Mouse (Mus musculus): ENCODE data around the gene Asf1a.
"Not testable (repeated sequence)": the region's sequence is repeated elsewhere in the genome, so short reads cannot be mapped to it uniquely, and the experiment has no call there.

Asf1a gene

GRCm38 (mm10) chr10:53641507-53641906 is 45.0 kb downstream of the Asf1a start:
- DNase-seq (ENCODE audit: low spot score): no peak

- DNase-seq (ENCODE audit: low spot score): no peak
Measured at GRCm38 (mm10) chr10:53650683-53651082, 54.1 kb downstream of the Asf1a start.

- DNase-seq (ENCODE audit: low spot score): not testable (repeated sequence)
Measured at GRCm38 (mm10) chr10:53654239-53654638, 57.7 kb downstream of the Asf1a start.

Measured in ovary, postnatal 10 days (tissue).